Mouse (Mus musculus): ENCODE results near the gene Med8. TPM values are rescaled to one million over a fixed set of nuclear protein-coding genes. Genes with fewer than 3 reads are reported as not detected.

Med8 gene
- polyA plus RNA-seq, 1 experiment from 2014 or later: 158 TPM

Other genes with a start within 250 kb of the Med8 start
- 58.1 and 67.5 TPM in 2 replicates for gene Kdm4a, start 229.3 kb upstream of the Med8 start, polyA plus RNA-seq (2014; fragmentation: Nextera tagmentation; extraction: Ambion mirVana)
- 62.4 and 66.0 TPM in 2 replicates for gene Ptprf, start 117.9 kb upstream of the Med8 start, polyA plus RNA-seq (2014; fragmentation: Nextera tagmentation; extraction: Ambion mirVana)
- 9.3 and 12.9 TPM in 2 replicates for gene Szt2, start 64 bp upstream of the Med8 start, polyA plus RNA-seq (2014; fragmentation: Nextera tagmentation; extraction: Ambion mirVana)
- gene Elovl1, start 18.8 kb downstream of the Med8 start, polyA plus RNA-seq (2014; fragmentation: Nextera tagmentation; extraction: Ambion mirVana): 42.1 and 46.8 TPM in 2 replicates
- 236 and 259 TPM in 2 replicates for gene Cdc20, start 28.0 kb downstream of the Med8 start, polyA plus RNA-seq (2014; fragmentation: Nextera tagmentation; extraction: Ambion mirVana)
- 1.3 and 1.5 TPM in 2 replicates for gene Mpl, start 48.2 kb downstream of the Med8 start, polyA plus RNA-seq (2014; fragmentation: Nextera tagmentation; extraction: Ambion mirVana)
- 8.8 and 12.2 TPM in 2 replicates for gene Tie1, start 80.7 kb downstream of the Med8 start, polyA plus RNA-seq (2014; fragmentation: Nextera tagmentation; extraction: Ambion mirVana)
- 0.77 and 2.1 TPM in 2 replicates for gene 2610528J11Rik, start 117.7 kb downstream of the Med8 start, polyA plus RNA-seq (2014; fragmentation: Nextera tagmentation; extraction: Ambion mirVana)
- gene Tmem125, start 134.7 kb downstream of the Med8 start, polyA plus RNA-seq (2014; fragmentation: Nextera tagmentation; extraction: Ambion mirVana): 0.40 and 0.46 TPM in 2 replicates
- 1.5 and 2.0 TPM in 2 replicates for gene Cfap57, start 211.4 kb downstream of the Med8 start, polyA plus RNA-seq (2014; fragmentation: Nextera tagmentation; extraction: Ambion mirVana)
- 192 and 193 TPM in 2 replicates for gene Ebna1bp2, start 211.5 kb downstream of the Med8 start, polyA plus RNA-seq (2014; fragmentation: Nextera tagmentation; extraction: Ambion mirVana)
- not detected in 2 replicates for gene Olfr62, start 249.6 kb downstream of the Med8 start, polyA plus RNA-seq (2014; fragmentation: Nextera tagmentation; extraction: Ambion mirVana)

Data from hindbrain, embryonic 11.5 days (tissue).